Mouse (Mus musculus) gonadal fat pad, adult 2 months (tissue): ENCODE measurements around the gene Lmod1. TPM values are rescaled to one million over a fixed set of nuclear protein-coding genes. Genes with fewer than 3 reads are reported as not detected.
A peak's percentile ranks its signal among the peaks of the same experiment; 100 is the strongest.

ENCODE experiments used
- DNase-seq: peaks from one replicate; pipeline ENCODE4 v3.0.0-alpha.2; 2012; ENCODE audit warnings: low read depth
- polyA plus RNA-seq: library from polyadenylated mRNA; depleted of rRNA; stranded (reverse); fragments of >200 nt; gene quantifications from 2 replicates; pipeline ENCODE4 v1.2.3, GENCODE M21; 2012; rRNA removed

Gene Lmod1
- 14.1 and 14.6 TPM in 2 replicates for polyA plus RNA-seq

GRCm38 (mm10) chr1:135324571-135324970, at the start of gene Lmod1:
Lmod1 (plus strand) TSS chr1:135324807.
- DNase-seq, result no peak

- no peak for DNase-seq
Measured at GRCm38 (mm10) chr1:135280646-135281045, 44.0 kb upstream of the Lmod1 start.

- no peak for DNase-seq
Measured at GRCm38 (mm10) chr1:135281841-135282240, 42.8 kb upstream of the Lmod1 start.

- DNase-seq, result no peak
Measured at GRCm38 (mm10) chr1:135282536-135283286, 41.9 kb upstream of the Lmod1 start.

- no peak for DNase-seq
Measured at GRCm38 (mm10) chr1:135283287-135283825, 41.3 kb upstream of the Lmod1 start.

- DNase-seq, result no peak
Measured at GRCm38 (mm10) chr1:135283826-135284291, 40.7 kb upstream of the Lmod1 start, which contains the start of gene Rnpep. Rnpep (minus strand) TSS chr1:135284084.

- no peak for DNase-seq
Measured at GRCm38 (mm10) chr1:135286311-135286710, 38.3 kb upstream of the Lmod1 start.

GRCm38 (mm10) chr1:135290908-135291307, 33.7 kb upstream of the Lmod1 start:
- no peak for DNase-seq

- no peak for DNase-seq
Measured at GRCm38 (mm10) chr1:135311356-135311755, 13.3 kb upstream of the Lmod1 start.

GRCm38 (mm10) chr1:135312201-135312600, 12.4 kb upstream of the Lmod1 start:
- no peak for DNase-seq

GRCm38 (mm10) chr1:135313284-135314031, 11.1 kb upstream of the Lmod1 start, which contains the start of gene Timm17a:
Timm17a (minus strand) TSS chr1:135313778.
- DNase-seq, result no peak

- DNase-seq, result no peak
Measured at GRCm38 (mm10) chr1:135323367-135323901, 1.2 kb upstream of the Lmod1 start.

GRCm38 (mm10) chr1:135325934-135326333, 1.3 kb downstream of the Lmod1 start:
- DNase-seq, result no peak

- DNase-seq, result no peak
Measured at GRCm38 (mm10) chr1:135328368-135328767, 3.8 kb downstream of the Lmod1 start.

GRCm38 (mm10) chr1:135330578-135330977, 6.0 kb downstream of the Lmod1 start:
- peak; percentile 91 for DNase-seq

GRCm38 (mm10) chr1:135341947-135342346, 17.3 kb downstream of the Lmod1 start:
- no peak for DNase-seq

GRCm38 (mm10) chr1:135344026-135344425, 19.4 kb downstream of the Lmod1 start:
- no peak for DNase-seq

GRCm38 (mm10) chr1:135346891-135347290, 22.3 kb downstream of the Lmod1 start:
- no peak for DNase-seq

GRCm38 (mm10) chr1:135347498-135348169, 23.0 kb downstream of the Lmod1 start:
- no peak for DNase-seq

GRCm38 (mm10) chr1:135351953-135352352, 27.3 kb downstream of the Lmod1 start:
- no peak for DNase-seq

- no peak for DNase-seq
Measured at GRCm38 (mm10) chr1:135359071-135359470, 34.5 kb downstream of the Lmod1 start.

GRCm38 (mm10) chr1:135361491-135361890, 36.9 kb downstream of the Lmod1 start:
- no peak for DNase-seq
